Mouse (Mus musculus) stomach, embryonic 14.5 days (tissue): Measurements from ENCODE around the gene Max. TPM values are rescaled to one million over a fixed set of nuclear protein-coding genes. Genes with fewer than 3 reads are reported as not detected.

ENCODE experiments used
- ATAC-seq: fragments of 200-750 bp; cut with Nextera tagmentation; 2 replicates; pipeline ENCODE4 v1.8.0; 2017; ENCODE audit warnings: low read depth, moderate TSS enrichment; ENCODE audit not compliant: insufficient number of reproducible peaks, insufficient read depth, low FRiP score
- H3K27ac ChIP-seq: fragments of 300-500 bp; sonication (generic); 2 replicates; pipeline ENCODE4 v1.5.1; 2014; ENCODE audit warnings: mild to moderate bottlenecking, low read length, moderate library complexity, mixed read lengths
- H3K27me3 ChIP-seq: fragments of 300-500 bp; sonication (generic); 2 replicates; pipeline ENCODE4 v1.6.1; 2014; ENCODE audit warnings: low read length, control low read depth, mixed read lengths; ENCODE audit not compliant: control insufficient read depth, insufficient read depth
- H3K36me3 ChIP-seq: fragments of 300-500 bp; sonication (generic); 2 replicates; pipeline ENCODE4 v1.6.1; 2014; ENCODE audit warnings: mild to moderate bottlenecking, control low read depth, low read length, moderate library complexity, mixed read lengths; ENCODE audit not compliant: control insufficient read depth, insufficient read depth
- H3K4me1 ChIP-seq: fragments of 300-500 bp; sonication (generic); 2 replicates; pipeline ENCODE4 v1.6.1; 2014; ENCODE audit warnings: low read length, control low read depth, mixed read lengths; ENCODE audit not compliant: control insufficient read depth, insufficient read depth
- H3K4me2 ChIP-seq: fragments of 300-500 bp; sonication (generic); replicated peaks from 2 replicates; pipeline ENCODE4 v1.6.1; 2014; ENCODE audit warnings: low read depth, low read length, control low read depth
- H3K4me3 ChIP-seq: fragments of 300-500 bp; sonication (generic); 2 replicates; pipeline ENCODE4 v1.5.1; 2014; ENCODE audit warnings: low read depth, low read length, control low read depth
- H3K9ac ChIP-seq: fragments of 300-500 bp; sonication (generic); replicated peaks from 2 replicates; pipeline ENCODE4 v1.6.1; 2014; ENCODE audit warnings: low read depth, mild to moderate bottlenecking, control low read depth, low read length, moderate library complexity, mixed read lengths
- H3K9me3 ChIP-seq: fragments of 300-500 bp; sonication (generic); 2 replicates; pipeline ENCODE4 v1.6.1; 2016; ENCODE audit warnings: low read depth, low read length, control low read depth; ENCODE audit not compliant: control insufficient read depth
- whole genome bisulfite sequencing: fragments of 180-500 bp; shearing (Covaris S2); extraction: QIAGEN DNeasy Blood & Tissue Kit; methylation state at CpG from one replicate; pipeline ENCODE4 v1.1.7; 2014; 5-methylcytosine and 5-hydroxymethylcytosine counted together
- polyA plus RNA-seq: library from polyadenylated mRNA; unstranded; fragments of >200 nt; fragmentation: Nextera tagmentation; extraction: Ambion mirVana; gene quantifications from 2 replicates; pipeline ENCODE4 v1.2.1, GENCODE M21; 2014

Max gene
- 38.7 and 40.3 TPM in 2 replicates for polyA plus RNA-seq

DNA sequence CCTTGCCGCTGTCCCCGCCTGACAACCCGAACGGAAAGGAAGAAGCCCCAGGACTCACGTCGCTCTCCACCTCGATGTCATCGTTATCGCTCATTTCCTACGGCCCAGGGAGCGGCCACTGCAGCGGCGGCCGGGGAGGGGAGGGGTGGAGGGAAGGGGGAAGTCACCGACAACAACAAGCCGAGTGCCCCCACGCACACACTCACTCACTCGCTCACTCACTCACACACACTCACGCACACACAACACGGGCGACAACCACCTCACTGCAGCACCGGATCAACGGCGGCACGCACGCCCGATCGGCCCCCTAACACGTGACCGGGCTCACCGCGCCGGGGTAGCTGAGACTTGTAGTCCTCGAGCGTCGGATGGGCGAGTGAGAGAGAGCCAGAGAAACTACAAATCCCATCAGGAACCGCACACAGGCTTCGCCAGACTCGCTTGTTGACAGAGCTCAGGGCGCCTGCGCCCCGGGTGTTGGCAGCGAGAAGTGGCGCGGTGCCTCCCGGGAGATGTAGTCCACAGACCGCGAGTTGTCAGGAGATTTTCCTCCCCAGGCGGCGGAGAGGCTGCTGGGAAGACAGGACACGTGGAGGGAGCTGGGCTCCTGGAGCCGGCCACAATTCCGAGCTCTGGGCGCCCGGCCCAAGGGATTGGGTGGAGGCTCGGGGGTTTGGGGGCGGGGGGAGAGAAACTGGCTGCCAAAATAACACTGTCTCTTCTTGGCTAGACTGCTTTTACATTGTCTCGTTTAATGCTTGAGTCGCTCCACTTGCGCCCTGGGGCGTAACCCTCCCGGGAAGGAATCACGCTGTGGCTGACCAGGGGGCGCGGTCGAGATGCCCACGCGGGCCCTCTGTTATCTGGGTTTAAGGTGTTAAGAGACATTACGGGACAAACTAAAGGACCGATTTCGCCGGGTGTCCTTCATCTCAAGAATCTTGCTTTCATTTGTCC lies at the start of gene Max:
TSS of gene Max (minus strand) at position 270 of the 960 bp plus-strand sequence.
- H3K4me3 ChIP-seq: peak within 1 kb of the TSS; percentile 99
- WGBS: under 1% methylated on average over 73 of the region's 73 CpGs
- peaks cover 3% of the 10 kb centered on the region; the same call in 1 of the 2 replicates for H3K4me1 ChIP-seq
- H3K36me3 ChIP-seq: peaks cover 6% of the 10 kb centered on the region; the same call in 1 of the 2 replicates
- H3K27me3 ChIP-seq: no peaks in the 10 kb centered on the region
- H3K4me2 ChIP-seq: peak within 1 kb of the TSS; percentile 86
- no peaks in the 10 kb centered on the region for H3K9me3 ChIP-seq
- peak within 1 kb of the TSS; percentile 85 for H3K9ac ChIP-seq
- peak within 1 kb of the TSS; percentile 52; the same call in 1 of the 2 replicates for H3K27ac ChIP-seq
- ATAC-seq: peak; percentile 98

DNA sequence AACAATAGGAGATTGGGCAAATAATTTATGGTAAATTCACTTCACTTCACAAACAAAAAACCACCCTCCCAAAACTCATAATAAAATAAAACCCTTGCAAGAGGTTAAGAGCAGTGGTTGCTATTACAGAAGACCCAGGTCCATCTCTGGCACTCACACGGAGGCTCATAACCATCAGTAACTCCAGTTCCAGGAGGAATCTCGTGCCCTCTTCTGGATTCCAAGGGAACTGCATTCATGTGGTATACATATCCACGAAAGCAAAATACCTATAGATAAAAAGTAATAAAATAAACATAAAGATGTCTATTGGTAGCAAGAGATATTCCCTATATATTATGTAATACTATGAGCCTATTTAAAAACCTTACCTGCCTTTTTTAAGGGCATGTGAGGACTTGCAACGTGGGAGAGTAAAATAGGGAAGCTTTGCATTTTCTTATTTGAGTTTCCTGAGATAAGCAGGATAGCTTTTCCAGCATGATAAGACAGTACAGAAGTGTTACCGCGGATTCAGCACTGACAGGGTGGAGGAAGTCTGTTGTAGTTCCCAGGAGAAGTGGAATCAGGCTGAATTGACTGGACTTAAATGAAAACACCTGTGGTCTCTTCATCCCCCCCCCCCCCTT lies 49.2 kb upstream of the Max start:
- Histone ChIP-seq H3K4me2 (no peak overlapping the region), H3K4me3 (no peak overlapping the region), H3K4me1 (no peaks in the 10 kb centered on the region), H3K9me3 (no peaks in the 10 kb centered on the region), H3K27me3 (no peaks in the 10 kb centered on the region), H3K27ac (no peak overlapping the region), H3K9ac (no peak overlapping the region), H3K36me3 (no peaks in the 10 kb centered on the region)
- ATAC-seq: no peak
- WGBS: 54% methylated on average over 6 of the region's 6 CpGs

DNA sequence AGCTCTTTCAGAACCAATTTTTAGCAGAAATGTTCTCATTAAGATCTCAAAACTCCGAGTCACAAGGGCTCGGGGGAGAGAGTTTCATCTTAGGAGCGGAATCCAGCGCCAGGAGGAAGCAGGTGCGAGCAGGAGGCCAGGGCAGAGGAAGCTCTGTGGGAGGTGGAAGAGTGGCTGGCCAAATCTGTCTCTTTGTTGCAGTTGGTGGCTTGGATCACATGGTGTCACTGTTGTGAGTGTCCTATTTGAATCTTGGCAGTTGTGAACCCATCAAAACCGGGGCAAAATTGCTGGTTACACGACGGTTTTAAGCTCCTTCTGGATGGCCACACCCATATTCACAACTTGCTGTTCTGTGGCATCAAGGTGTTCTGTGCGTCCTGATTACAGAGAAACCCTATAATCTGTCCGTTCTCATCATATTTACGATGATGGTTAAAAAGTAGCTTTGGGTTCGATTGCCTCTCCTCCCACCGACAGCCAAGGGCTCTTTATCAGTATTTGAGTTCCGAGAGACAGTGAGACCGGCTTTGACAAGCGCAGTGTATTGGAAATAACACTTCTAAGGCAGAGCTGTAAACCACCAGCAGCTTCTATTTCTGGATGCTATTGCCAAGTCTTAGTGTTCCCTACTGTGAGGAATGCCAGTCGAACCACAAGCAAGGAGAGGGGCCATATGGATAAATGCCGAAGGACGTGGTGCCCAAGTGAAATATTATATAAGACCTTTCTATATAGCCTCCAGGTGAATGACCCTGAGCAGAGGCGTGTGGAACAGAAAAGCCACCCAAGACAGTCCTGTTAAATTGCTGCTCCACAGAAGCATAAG lies 47.4 kb upstream of the Max start:
- no peak overlapping the region for H3K4me2 ChIP-seq
- ATAC-seq: no peak
- no peaks in the 10 kb centered on the region for H3K4me1 ChIP-seq
- no peaks in the 10 kb centered on the region for H3K27me3 ChIP-seq
- H3K9ac ChIP-seq: no peak overlapping the region
- H3K4me3 ChIP-seq: no peak overlapping the region
- no peaks in the 10 kb centered on the region for H3K9me3 ChIP-seq
- no peak overlapping the region for H3K27ac ChIP-seq
- WGBS: 60% methylated on average over 20 of the region's 20 CpGs
- H3K36me3 ChIP-seq: no peaks in the 10 kb centered on the region

DNA sequence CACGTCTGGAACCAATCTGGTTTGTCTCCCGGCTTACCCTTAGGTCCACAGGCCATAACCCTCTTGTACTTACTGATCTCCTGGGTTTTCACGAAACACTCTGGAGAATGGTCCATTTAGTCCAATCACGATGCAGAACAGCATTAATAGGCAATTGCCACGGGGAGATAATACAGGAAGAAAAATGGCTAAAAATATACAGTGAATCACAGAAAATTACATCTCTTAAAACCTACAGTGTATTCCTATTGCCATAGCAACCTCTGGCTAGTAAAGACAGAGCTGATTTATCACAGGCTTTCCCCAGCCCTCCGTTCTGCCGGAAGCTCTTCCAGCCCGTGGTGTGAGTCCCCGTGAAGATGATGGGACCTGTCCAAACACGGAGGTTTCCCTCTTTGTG lies 42.9 kb upstream of the Max start:
- no peak overlapping the region for H3K4me2 ChIP-seq

DNA sequence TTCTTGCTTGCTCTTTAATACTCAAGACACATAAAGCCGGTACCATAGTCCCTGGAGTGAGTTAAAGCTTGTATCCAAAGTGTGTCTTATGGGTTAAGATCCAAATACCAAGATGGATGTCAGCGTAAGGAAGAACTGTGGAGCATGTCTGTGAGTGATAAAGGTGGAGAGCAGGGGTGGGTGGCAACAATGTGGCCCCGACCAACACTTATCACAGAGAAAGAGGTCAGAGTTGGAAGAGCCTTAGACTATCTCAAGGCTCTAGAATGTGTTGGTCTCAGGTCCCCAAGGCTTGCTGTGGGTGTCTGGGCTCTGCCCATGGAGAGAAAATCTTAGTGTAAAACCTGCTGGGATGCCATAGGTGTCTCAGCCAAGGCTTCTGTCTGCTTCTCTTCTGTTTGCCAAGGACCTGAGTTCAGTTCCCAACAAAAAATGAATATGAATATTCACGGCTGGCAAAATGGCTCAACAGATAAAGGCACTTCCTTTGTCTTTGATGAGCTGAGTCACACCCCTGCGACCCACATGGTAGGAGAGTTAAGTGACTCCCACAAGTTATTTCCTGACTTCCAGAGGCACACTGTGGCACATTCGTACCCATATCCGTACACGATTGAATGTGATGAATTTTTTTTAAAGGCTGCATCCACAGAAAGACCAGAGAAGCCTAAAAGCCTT lies 40.7 kb upstream of the Max start:
- no peaks in the 10 kb centered on the region for H3K9me3 ChIP-seq
- 81% methylated on average over 8 of the region's 8 CpGs for WGBS
- no peak overlapping the region for H3K4me2 ChIP-seq
- no peaks in the 10 kb centered on the region for H3K36me3 ChIP-seq
- no peak overlapping the region for H3K4me3 ChIP-seq
- no peaks in the 10 kb centered on the region for H3K27me3 ChIP-seq
- no peaks in the 10 kb centered on the region for H3K4me1 ChIP-seq
- ATAC-seq: no peak
- H3K27ac ChIP-seq: no peak overlapping the region
- H3K9ac ChIP-seq: no peak overlapping the region

More for the DNA sequence above, 42.9 kb upstream of the Max start:
- no peaks in the 10 kb centered on the region for H3K27me3 ChIP-seq
- H3K4me3 ChIP-seq: no peak overlapping the region
- no peak overlapping the region for H3K9ac ChIP-seq
- H3K9me3 ChIP-seq: no peaks in the 10 kb centered on the region
- ATAC-seq: no peak
- no peaks in the 10 kb centered on the region for H3K4me1 ChIP-seq
- H3K27ac ChIP-seq: no peak overlapping the region
- H3K36me3 ChIP-seq: no peaks in the 10 kb centered on the region
- 37% methylated on average over 10 of the region's 10 CpGs for WGBS

DNA sequence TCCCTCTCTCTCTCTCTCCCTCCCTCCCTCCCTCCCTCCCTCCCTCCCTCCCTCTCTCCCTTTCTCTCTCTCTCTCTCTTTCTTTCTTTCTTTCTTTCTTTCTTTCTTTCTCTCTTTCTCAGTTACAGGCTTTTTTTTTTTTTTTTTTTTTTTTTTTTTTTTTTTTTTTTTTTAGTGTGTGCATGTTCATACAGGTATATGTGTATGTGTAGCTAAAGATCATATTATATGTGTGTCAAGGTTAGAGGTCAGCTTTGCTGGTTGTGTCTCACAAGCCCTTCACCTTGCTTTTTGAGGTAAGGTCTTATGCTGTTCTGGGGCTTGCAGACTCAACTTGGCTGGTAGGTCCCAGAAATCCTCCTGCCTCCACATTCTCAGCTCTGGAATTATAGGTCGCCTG lies 39.3 kb upstream of the Max start:
- H3K9me3 ChIP-seq: no peaks in the 10 kb centered on the region
- no peak overlapping the region for H3K9ac ChIP-seq
- WGBS: 78% methylated on average over 1 of the region's 1 CpGs
- ATAC-seq: no peak
- no peaks in the 10 kb centered on the region for H3K4me1 ChIP-seq
- H3K4me3 ChIP-seq: no peak overlapping the region
- no peak overlapping the region for H3K4me2 ChIP-seq
- no peaks in the 10 kb centered on the region for H3K36me3 ChIP-seq
- H3K27ac ChIP-seq: no peak overlapping the region
- no peaks in the 10 kb centered on the region for H3K27me3 ChIP-seq

DNA sequence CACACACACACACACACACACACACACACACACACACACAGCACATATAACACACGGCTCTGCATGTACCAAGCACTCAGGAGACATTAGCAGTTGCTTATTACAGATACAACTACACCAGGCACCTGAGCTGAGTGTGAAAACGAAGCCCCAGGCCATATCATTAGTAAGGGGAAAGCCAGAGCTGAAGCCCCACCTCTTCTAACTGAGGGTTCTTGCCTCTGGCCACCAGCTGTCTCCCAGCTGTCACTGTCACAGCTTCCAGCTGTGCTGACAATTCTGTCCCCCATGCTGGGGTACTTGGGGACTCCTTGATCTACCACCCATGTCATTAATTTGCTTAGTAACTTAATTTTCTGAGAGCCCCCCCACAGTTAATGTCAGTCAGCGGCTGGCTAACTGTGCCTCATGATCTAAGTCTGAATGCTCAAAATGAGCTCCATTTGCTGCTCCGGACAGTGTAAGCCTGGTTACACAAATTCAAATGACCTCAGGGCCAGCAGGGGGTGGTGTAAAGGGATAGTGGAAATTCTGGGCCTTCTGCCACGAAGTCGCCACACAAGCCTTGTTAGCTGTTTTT lies 38.8 kb upstream of the Max start:
- Histone ChIP-seq H3K4me3 (no peak overlapping the region), H3K9ac (no peak overlapping the region), H3K27me3 (no peaks in the 10 kb centered on the region), H3K4me2 (no peak overlapping the region), H3K36me3 (no peaks in the 10 kb centered on the region), H3K27ac (no peak overlapping the region), H3K4me1 (no peaks in the 10 kb centered on the region), H3K9me3 (no peaks in the 10 kb centered on the region)
- 18% methylated on average over 6 of the region's 6 CpGs for WGBS
- peak; percentile 30; the same call in 1 of the 2 replicates for ATAC-seq
